Mouse (Mus musculus) midbrain, embryonic 13.5 days (tissue): Measurements from ENCODE around the gene Adcy5. TPM values are rescaled to one million over a fixed set of nuclear protein-coding genes. Genes with fewer than 3 reads are reported as not detected.

Source experiments
- ATAC-seq: fragments of 200-750 bp; cut with Nextera tagmentation; 2 replicates; pipeline ENCODE4 v1.8.0; 2017; ENCODE audit warnings: mild to moderate bottlenecking, moderate TSS enrichment, moderate library complexity
- H3K27ac ChIP-seq: fragments of 300-500 bp; sonication (generic); 2 replicates; pipeline ENCODE4 v1.5.1; 2015; ENCODE audit warnings: inconsistent platforms, mild to moderate bottlenecking, moderate library complexity
- H3K27me3 ChIP-seq: fragments of 300-500 bp; sonication (generic); 2 replicates; pipeline ENCODE4 v1.6.1; 2015; ENCODE audit warnings: mild to moderate bottlenecking, inconsistent platforms
- H3K36me3 ChIP-seq: fragments of 300-500 bp; sonication (generic); 2 replicates; pipeline ENCODE4 v1.6.1; 2015; ENCODE audit warnings: mild to moderate bottlenecking, inconsistent platforms
- H3K4me1 ChIP-seq: fragments of 300-500 bp; sonication (generic); replicated peaks from 2 replicates; pipeline ENCODE4 v1.6.1; 2015; ENCODE audit warnings: inconsistent platforms
- H3K4me2 ChIP-seq: fragments of 300-500 bp; sonication (generic); replicated peaks from 2 replicates; pipeline ENCODE4 v1.6.1; 2015; ENCODE audit warnings: moderate library complexity, mild to moderate bottlenecking, inconsistent platforms
- H3K4me3 ChIP-seq: fragments of 300-500 bp; sonication (generic); replicated peaks from 2 replicates; pipeline ENCODE4 v1.5.1; 2015; ENCODE audit warnings: mild to moderate bottlenecking, inconsistent platforms
- H3K9ac ChIP-seq: fragments of 300-500 bp; sonication (generic); replicated peaks from 2 replicates; pipeline ENCODE4 v1.6.1; 2015; ENCODE audit warnings: mild to moderate bottlenecking, inconsistent platforms
- H3K9me3 ChIP-seq: fragments of 300-500 bp; sonication (generic); 2 replicates; pipeline ENCODE4 v1.6.1; 2016; ENCODE audit warnings: mild to moderate bottlenecking, inconsistent platforms
- WGBS: fragments of 180-500 bp; shearing (Covaris S2); methylation state at CpG from one replicate; pipeline ENCODE4 v1.1.7; 2015; 5-methylcytosine and 5-hydroxymethylcytosine counted together
- polyA plus RNA-seq: library from polyadenylated mRNA; unstranded; fragments of >200 nt; fragmentation: Nextera tagmentation; extraction: Ambion mirVana; gene quantifications from 2 replicates; pipeline ENCODE4 v1.2.1, GENCODE M21; 2015

Adcy5 gene
- 4.5 and 6.0 TPM in 2 replicates for polyA plus RNA-seq

DNA sequence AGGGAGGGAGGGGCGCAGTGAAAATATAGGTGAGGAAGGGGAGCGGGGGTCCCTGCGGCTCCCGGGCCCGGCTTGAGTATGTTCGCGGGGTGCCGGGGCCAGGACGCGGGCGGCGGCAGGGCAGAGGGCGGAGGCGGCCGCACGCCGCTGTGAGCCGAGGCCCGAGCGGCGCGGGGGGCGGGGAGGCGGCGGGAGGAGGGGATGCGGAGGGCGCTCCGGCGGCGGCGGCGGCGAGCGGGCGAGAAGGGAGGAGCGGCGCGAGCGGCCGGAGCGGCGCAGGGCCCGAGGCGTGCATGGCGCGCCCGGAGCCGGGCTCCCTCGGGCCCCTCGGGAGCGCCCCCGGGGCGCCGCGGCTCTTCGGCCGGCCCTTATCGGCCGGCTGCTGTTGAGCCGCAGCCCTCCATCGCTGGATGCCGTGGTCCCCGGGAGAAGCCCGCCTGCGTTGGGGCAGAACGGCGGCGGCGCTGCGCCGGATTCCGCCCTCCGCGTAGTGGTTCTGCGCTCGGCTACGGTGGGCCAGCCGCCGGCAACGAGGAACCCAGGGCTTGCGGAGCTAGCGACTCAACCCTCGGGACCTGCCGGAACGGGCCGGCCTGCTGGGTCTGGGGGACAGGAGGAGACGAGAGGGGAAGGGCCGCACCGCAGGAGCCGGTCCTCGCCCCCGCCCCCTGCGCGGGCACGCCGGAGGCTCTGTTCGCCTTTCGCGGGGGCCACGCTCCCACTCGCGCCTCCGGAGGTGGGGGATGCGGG, at the start of gene Adcy5:
Gene Adcy5, plus strand, starts transcription at position 237 of the 750 bp plus-strand sequence.
- peak; percentile 77 for ATAC-seq
- peak within 1 kb of the TSS; percentile 91 for H3K27ac ChIP-seq
- peak within 1 kb of the TSS; percentile 79 for H3K4me3 ChIP-seq
- WGBS, result under 1% methylated on average over 54 of the region's 104 CpGs
- peaks cover 65% of the 10 kb centered on the region for H3K27me3 ChIP-seq
- peak within 1 kb of the TSS; percentile 85 for H3K4me2 ChIP-seq
- H3K9ac ChIP-seq, result peak within 1 kb of the TSS; percentile 90
- no peaks in the 10 kb centered on the region for H3K9me3 ChIP-seq
- peaks cover 57% of the 10 kb centered on the region for H3K4me1 ChIP-seq
- 0 out of 2 replicates have a peak, but pooled peaks cover 3% of the 10 kb centered on the region for H3K36me3 ChIP-seq

DNA sequence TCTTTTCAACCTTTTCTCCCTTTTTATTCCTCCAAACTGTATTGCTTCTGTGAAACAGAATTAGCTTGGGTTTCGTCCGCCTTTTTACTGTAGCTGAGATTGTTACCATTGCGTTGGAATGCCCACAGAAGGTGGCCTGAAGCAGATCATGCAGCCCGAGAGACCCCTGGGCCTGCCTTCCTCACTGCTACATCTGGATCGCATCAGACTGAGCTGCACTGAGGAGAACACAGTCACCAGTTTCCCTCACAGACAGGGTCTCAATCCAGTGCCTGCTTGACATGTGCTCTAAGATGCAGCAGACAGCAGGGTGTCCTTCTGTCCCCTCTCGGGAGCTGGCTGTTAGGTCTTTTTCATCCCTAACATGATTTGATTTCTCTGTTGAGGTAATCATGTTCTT, 46.7 kb upstream of the Adcy5 start:
- no peak overlapping the region for H3K9ac ChIP-seq
- WGBS, result 79% methylated on average over 6 of the region's 6 CpGs

GRCm38 (mm10) chr16:35109156-35109555, 45.5 kb upstream of the Adcy5 start:
- Histone ChIP-seq H3K4me1 (peaks cover 11% of the 10 kb centered on the region), H3K4me2 (no peak overlapping the region), H3K4me3 (no peak overlapping the region), H3K36me3 (peaks cover 14% of the 10 kb centered on the region; the same call in 1 of the 2 replicates), H3K27ac (no peak overlapping the region), H3K9me3 (no peaks in the 10 kb centered on the region), H3K27me3 (no peaks in the 10 kb centered on the region), H3K9ac (no peak overlapping the region)
- 69% methylated on average over 8 of the region's 8 CpGs for WGBS
- ATAC-seq, result no peak

More for the DNA sequence above, 46.7 kb upstream of the Adcy5 start:
- no peaks in the 10 kb centered on the region for H3K9me3 ChIP-seq
- no peaks in the 10 kb centered on the region for H3K27me3 ChIP-seq
- peaks cover 11% of the 10 kb centered on the region for H3K4me1 ChIP-seq
- H3K4me2 ChIP-seq, result no peak overlapping the region
- H3K4me3 ChIP-seq, result no peak overlapping the region
- peaks cover 14% of the 10 kb centered on the region; the same call in 1 of the 2 replicates for H3K36me3 ChIP-seq
- no peak overlapping the region for H3K27ac ChIP-seq
- no peak for ATAC-seq

DNA sequence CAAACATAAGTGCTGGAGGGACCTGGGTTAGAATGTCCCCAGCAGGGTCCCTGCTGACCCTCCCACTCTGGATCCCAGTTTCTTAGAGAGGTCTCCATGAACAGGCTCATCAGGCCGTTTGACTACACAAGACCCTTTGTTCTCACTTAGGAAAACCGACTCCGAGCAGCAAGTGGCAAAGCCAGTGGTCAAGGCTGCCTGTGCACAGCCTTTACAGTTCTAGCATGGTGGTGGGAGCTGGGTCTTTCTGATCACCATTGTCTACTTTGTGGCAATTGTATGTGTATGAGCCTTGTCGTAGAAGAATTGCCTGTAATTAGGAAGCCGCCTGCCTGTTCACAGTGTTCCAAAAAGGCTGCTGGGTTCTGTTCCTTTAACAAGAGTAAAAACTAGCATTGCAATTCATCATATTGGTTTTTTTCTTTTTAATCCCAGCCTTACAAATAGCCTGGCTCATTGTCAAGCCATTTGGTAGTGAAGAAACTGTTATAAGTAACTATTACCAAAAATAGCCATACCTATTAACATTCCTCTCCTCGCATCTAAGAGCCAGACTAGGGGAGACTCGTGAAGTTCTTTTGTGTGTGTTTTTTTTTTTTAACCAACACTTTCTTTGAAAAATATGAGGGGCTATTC, 44.9 kb upstream of the Adcy5 start:
- H3K4me1 ChIP-seq, result peaks cover 11% of the 10 kb centered on the region
- H3K27me3 ChIP-seq, result no peaks in the 10 kb centered on the region
- WGBS, result 44% methylated on average over 7 of the region's 7 CpGs
- H3K9me3 ChIP-seq, result no peaks in the 10 kb centered on the region
- H3K4me3 ChIP-seq, result no peak overlapping the region
- no peak overlapping the region for H3K4me2 ChIP-seq
- H3K36me3 ChIP-seq, result peaks cover 11% of the 10 kb centered on the region; the same call in 1 of the 2 replicates
- ATAC-seq, result no peak
- no peak overlapping the region for H3K27ac ChIP-seq
- no peak overlapping the region for H3K9ac ChIP-seq

GRCm38 (mm10) chr16:35110410-35111142, 44.1 kb upstream of the Adcy5 start:
- Histone ChIP-seq H3K9me3 (no peaks in the 10 kb centered on the region), H3K27me3 (no peaks in the 10 kb centered on the region), H3K36me3 (peaks cover 11% of the 10 kb centered on the region; the same call in 1 of the 2 replicates), H3K4me1 (peaks cover 11% of the 10 kb centered on the region), H3K27ac (peak overlapping the region; percentile 45), H3K9ac (peak overlapping the region; percentile 57), H3K4me2 (peak overlapping the region; percentile 48), H3K4me3 (no peak overlapping the region; the same call in 1 of the 2 replicates)
- WGBS, result 25% methylated on average over 10 of the region's 10 CpGs
- ATAC-seq, result peak; percentile 88

- Histone ChIP-seq H3K9me3 (no peaks in the 10 kb centered on the region), H3K4me1 (peaks cover 11% of the 10 kb centered on the region), H3K27me3 (no peaks in the 10 kb centered on the region), H3K4me3 (no peak overlapping the region), H3K9ac (no peak overlapping the region), H3K27ac (peak overlapping the region; percentile 45), H3K36me3 (peaks cover 11% of the 10 kb centered on the region; the same call in 1 of the 2 replicates), H3K4me2 (peak overlapping the region; percentile 48; the same call in 1 of the 2 replicates)
- peak; percentile 68 for ATAC-seq
- WGBS, result 63% methylated on average over 8 of the region's 8 CpGs
Measured at GRCm38 (mm10) chr16:35111143-35111620, 43.5 kb upstream of the Adcy5 start.

DNA sequence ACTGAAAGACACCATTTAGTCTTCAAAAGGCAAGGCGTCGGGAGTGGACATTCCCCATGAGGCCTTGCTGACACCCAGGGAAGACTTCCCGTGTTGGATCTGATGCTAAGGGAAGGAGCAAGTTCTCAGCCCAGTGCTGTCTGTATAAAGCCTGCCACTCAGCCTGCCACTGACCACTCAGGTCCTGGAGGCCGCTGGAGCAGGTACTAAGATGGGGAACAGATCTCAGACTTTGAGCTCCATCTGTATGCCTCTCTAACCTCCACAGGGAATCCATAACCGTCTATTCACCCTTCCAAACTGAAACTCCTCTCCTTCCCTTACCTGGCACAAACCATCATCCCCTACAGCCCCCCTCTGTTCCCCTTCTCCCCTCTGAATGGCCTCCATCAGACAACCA, 41.2 kb upstream of the Adcy5 start:
- no peak overlapping the region for H3K27ac ChIP-seq
- H3K4me1 ChIP-seq, result peaks cover 11% of the 10 kb centered on the region
- H3K4me2 ChIP-seq, result no peak overlapping the region
- WGBS, result 95% methylated on average over 5 of the region's 5 CpGs
- no peaks in the 10 kb centered on the region for H3K9me3 ChIP-seq
- no peak for ATAC-seq
- H3K4me3 ChIP-seq, result no peak overlapping the region
- H3K27me3 ChIP-seq, result no peaks in the 10 kb centered on the region
- no peak overlapping the region for H3K9ac ChIP-seq
- no peaks in the 10 kb centered on the region for H3K36me3 ChIP-seq

GRCm38 (mm10) chr16:35116328-35116956, 38.2 kb upstream of the Adcy5 start:
- Histone ChIP-seq H3K27me3 (no peaks in the 10 kb centered on the region), H3K9me3 (no peaks in the 10 kb centered on the region), H3K4me2 (no peak overlapping the region), H3K9ac (no peak overlapping the region), H3K27ac (no peak overlapping the region), H3K36me3 (no peaks in the 10 kb centered on the region), H3K4me1 (peaks cover under 1% of the 10 kb centered on the region; the same call in 1 of the 2 replicates), H3K4me3 (no peak overlapping the region)
- ATAC-seq, result no peak
- 86% methylated on average over 7 of the region's 7 CpGs for WGBS

- Histone ChIP-seq H3K27me3 (no peaks in the 10 kb centered on the region), H3K36me3 (no peaks in the 10 kb centered on the region), H3K4me1 (0 out of 2 replicates have a peak, but pooled peaks cover under 1% of the 10 kb centered on the region), H3K9ac (no peak overlapping the region), H3K27ac (no peak overlapping the region), H3K4me2 (no peak overlapping the region), H3K9me3 (no peaks in the 10 kb centered on the region), H3K4me3 (no peak overlapping the region)
- WGBS, result 60% methylated on average over 7 of the region's 7 CpGs
- ATAC-seq, result no peak
Measured at GRCm38 (mm10) chr16:35117436-35117835, 37.2 kb upstream of the Adcy5 start.

- 84% methylated on average over 4 of the region's 4 CpGs for WGBS
- Histone ChIP-seq H3K4me2 (no peak overlapping the region), H3K9ac (no peak overlapping the region), H3K36me3 (no peaks in the 10 kb centered on the region), H3K27me3 (no peaks in the 10 kb centered on the region), H3K4me3 (no peak overlapping the region), H3K4me1 (0 out of 2 replicates have a peak, but pooled peaks cover 3% of the 10 kb centered on the region), H3K27ac (no peak overlapping the region), H3K9me3 (no peaks in the 10 kb centered on the region)
- no peak for ATAC-seq
Measured at GRCm38 (mm10) chr16:35120603-35121002, 34.1 kb upstream of the Adcy5 start.

DNA sequence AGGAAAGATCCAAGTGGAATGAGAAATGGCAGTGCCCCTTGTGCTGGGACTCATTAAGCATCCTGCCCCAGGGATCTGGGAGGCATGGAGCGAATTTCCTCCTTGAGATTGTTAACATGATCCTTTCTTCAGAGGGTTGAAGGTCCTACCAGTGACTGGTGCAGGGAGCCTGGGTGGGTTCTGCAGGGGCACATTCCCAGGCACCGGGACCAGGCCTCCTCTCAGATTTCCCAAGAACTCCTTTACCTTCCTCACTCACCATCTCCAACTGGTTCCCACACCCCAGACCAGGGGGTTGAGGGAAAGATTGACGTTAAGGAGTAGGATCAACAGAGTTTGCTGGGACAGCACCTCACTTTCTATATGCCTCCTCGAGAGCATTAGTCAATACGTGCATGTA, 27.4 kb upstream of the Adcy5 start:
- Histone ChIP-seq H3K4me3 (no peak overlapping the region), H3K4me2 (no peak overlapping the region), H3K36me3 (no peaks in the 10 kb centered on the region), H3K27me3 (no peaks in the 10 kb centered on the region), H3K9me3 (no peaks in the 10 kb centered on the region), H3K9ac (no peak overlapping the region), H3K4me1 (0 out of 2 replicates have a peak, but pooled peaks cover 3% of the 10 kb centered on the region), H3K27ac (no peak overlapping the region)
- WGBS, result 93% methylated on average over 5 of the region's 5 CpGs
- ATAC-seq, result no peak
